Mouse (Mus musculus) megakaryocyte-erythroid progenitor cell, adult 5-6 weeks (primary cell): ENCODE measurements around the gene Tnfrsf13c. TPM values are rescaled to one million over a fixed set of nuclear protein-coding genes. Genes with fewer than 3 reads are reported as not detected.

Experiments used
- ATAC-seq: replicated peaks from 2 replicates; pipeline ENCODE4 v1.8.0; 2016; ENCODE audit warnings: mild to moderate bottlenecking, inconsistent platforms; ENCODE audit not compliant: severe bottlenecking, poor library complexity, low FRiP score, low TSS enrichment
- total RNA-seq, 2 experiments: library from RNA; stranded (forward) in 1 of 2; stranded (reverse) in 1 of 2; fragments of 200-1000, 215-1000 nt in 1 of 2; fragments of >200 nt in 1 of 2; fragmentation: Nextera tagmentation in 1 of 2; gene quantifications; 2 replicates each; pipeline ENCODE4 v1.2.3; 2014 to 2017

Gene Tnfrsf13c
- total RNA-seq, 2 experiments from 2014 or later, result 0.75 to 1.2 TPM

- ATAC-seq, result no peak
These were observed 36.2 kb downstream of the Tnfrsf13c start for GRCm38 (mm10) chr15:82187924-82188323.

- ATAC-seq, result no peak
These were observed 36.8 kb downstream of the Tnfrsf13c start for GRCm38 (mm10) chr15:82187401-82187800.

GRCm38 (mm10) chr15:82186931-82187330 is 37.2 kb downstream of the Tnfrsf13c start:
- peak; percentile 33; the same call in 1 of the 2 replicates for ATAC-seq

- ATAC-seq, result peak; percentile 86
These were observed 38.0 kb downstream of the Tnfrsf13c start for GRCm38 (mm10) chr15:82186131-82186530.

GRCm38 (mm10) chr15:82185062-82185783 is 38.9 kb downstream of the Tnfrsf13c start:
- no peak for ATAC-seq

GRCm38 (mm10) chr15:82184656-82185055 is 39.5 kb downstream of the Tnfrsf13c start:
- no peak for ATAC-seq

- ATAC-seq, result peak; percentile 28; the same call in 1 of the 2 replicates
These were observed 40.0 kb downstream of the Tnfrsf13c start for GRCm38 (mm10) chr15:82184183-82184582.

- no peak for ATAC-seq
These were observed 40.6 kb downstream of the Tnfrsf13c start for GRCm38 (mm10) chr15:82183596-82183995.

GRCm38 (mm10) chr15:82182311-82182710 is 41.9 kb downstream of the Tnfrsf13c start:
- ATAC-seq, result no peak

GRCm38 (mm10) chr15:82181131-82181530 is 43.0 kb downstream of the Tnfrsf13c start:
- ATAC-seq, result peak; percentile 40

GRCm38 (mm10) chr15:82177743-82178290 is 46.4 kb downstream of the Tnfrsf13c start:
- ATAC-seq, result no peak

- no peak for ATAC-seq
These were observed 49.1 kb downstream of the Tnfrsf13c start for GRCm38 (mm10) chr15:82175091-82175490.

- ATAC-seq, result no peak
These were observed 51.5 kb downstream of the Tnfrsf13c start for GRCm38 (mm10) chr15:82172648-82173047.

Other genes starting within 250 kb of the Tnfrsf13c start
- gene 1700029P11Rik, start 243.8 kb downstream of the Tnfrsf13c start, total RNA-seq (2014; fragmentation: Nextera tagmentation), result not detected in 2 replicates
- gene 1700029P11Rik, start 243.8 kb downstream of the Tnfrsf13c start, total RNA-seq (2017), result not detected in 2 replicates
- 120 and 143 TPM in 2 replicates for gene Xrcc6, start 236.5 kb downstream of the Tnfrsf13c start, total RNA-seq (2014; fragmentation: Nextera tagmentation)
- gene Xrcc6, start 236.5 kb downstream of the Tnfrsf13c start, total RNA-seq (2017), result 379 and 524 TPM in 2 replicates
- gene Desi1, start 190.5 kb downstream of the Tnfrsf13c start, total RNA-seq (2014; fragmentation: Nextera tagmentation), result 48.8 and 51.6 TPM in 2 replicates
- 8.0 and 22.3 TPM in 2 replicates for gene Desi1, start 190.5 kb downstream of the Tnfrsf13c start, total RNA-seq (2017)
- 295 and 336 TPM in 2 replicates for gene Snu13, start 176.8 kb downstream of the Tnfrsf13c start, total RNA-seq (2014; fragmentation: Nextera tagmentation)
- 286 and 307 TPM in 2 replicates for gene Snu13, start 176.8 kb downstream of the Tnfrsf13c start, total RNA-seq (2017)
- gene 4930407I10Rik, start 165.2 kb downstream of the Tnfrsf13c start, total RNA-seq (2014; fragmentation: Nextera tagmentation), result not detected in 2 replicates
- not detected in 2 replicates for gene 4930407I10Rik, start 165.2 kb downstream of the Tnfrsf13c start, total RNA-seq (2017)
- not detected in 2 replicates for gene Mei1, start 154.4 kb downstream of the Tnfrsf13c start, total RNA-seq (2014; fragmentation: Nextera tagmentation)
- not detected in 2 replicates for gene Mei1, start 154.4 kb downstream of the Tnfrsf13c start, total RNA-seq (2017)
- gene Ccdc134, start 96.4 kb downstream of the Tnfrsf13c start, total RNA-seq (2014; fragmentation: Nextera tagmentation), result 14.3 and 17.4 TPM in 2 replicates
- 11.8 and 17.4 TPM in 2 replicates for gene Ccdc134, start 96.4 kb downstream of the Tnfrsf13c start, total RNA-seq (2017)
- 41.0 and 43.3 TPM in 2 replicates for gene Srebf2, start 77.2 kb downstream of the Tnfrsf13c start, total RNA-seq (2014; fragmentation: Nextera tagmentation)
- 24.7 and 26.0 TPM in 2 replicates for gene Srebf2, start 77.2 kb downstream of the Tnfrsf13c start, total RNA-seq (2017)
- gene Shisa8, start 11.6 kb downstream of the Tnfrsf13c start, total RNA-seq (2014; fragmentation: Nextera tagmentation), result not detected in 2 replicates
- not detected in 2 replicates for gene Shisa8, start 11.6 kb downstream of the Tnfrsf13c start, total RNA-seq (2017)
- gene Cenpm, start 20.4 kb upstream of the Tnfrsf13c start, total RNA-seq (2014; fragmentation: Nextera tagmentation), result 20.7 and 53.8 TPM in 2 replicates
- 19.0 and 23.2 TPM in 2 replicates for gene Cenpm, start 20.4 kb upstream of the Tnfrsf13c start, total RNA-seq (2017)
- gene 1500009C09Rik, start 28.0 kb upstream of the Tnfrsf13c start, total RNA-seq (2014; fragmentation: Nextera tagmentation), result not detected in 2 replicates
- gene 1500009C09Rik, start 28.0 kb upstream of the Tnfrsf13c start, total RNA-seq (2017), result not detected in 2 replicates
- not detected in 2 replicates for gene Sept3, start 50.5 kb upstream of the Tnfrsf13c start, total RNA-seq (2014; fragmentation: Nextera tagmentation)
- gene Sept3, start 50.5 kb upstream of the Tnfrsf13c start, total RNA-seq (2017), result 0.27 and 1.4 TPM in 2 replicates
- 0.77 TPM in 1 of 2 replicates, not detected in the other for gene Wbp2nl, start 74.6 kb upstream of the Tnfrsf13c start, total RNA-seq (2014; fragmentation: Nextera tagmentation)
- not detected in 2 replicates for gene Wbp2nl, start 74.6 kb upstream of the Tnfrsf13c start, total RNA-seq (2017)
- 16.9 and 34.9 TPM in 2 replicates for gene Naga, start 114.6 kb upstream of the Tnfrsf13c start, total RNA-seq (2014; fragmentation: Nextera tagmentation)
- gene Naga, start 114.6 kb upstream of the Tnfrsf13c start, total RNA-seq (2017), result 17.9 and 24.4 TPM in 2 replicates
- 26.4 and 26.9 TPM in 2 replicates for gene Pheta2, start 114.6 kb upstream of the Tnfrsf13c start, total RNA-seq (2014; fragmentation: Nextera tagmentation)
- gene Pheta2, start 114.6 kb upstream of the Tnfrsf13c start, total RNA-seq (2017), result 21.3 and 24.9 TPM in 2 replicates
- gene Smdt1, start 114.6 kb upstream of the Tnfrsf13c start, total RNA-seq (2014; fragmentation: Nextera tagmentation), result 115 and 141 TPM in 2 replicates
- gene Smdt1, start 114.6 kb upstream of the Tnfrsf13c start, total RNA-seq (2017), result 40.8 and 61.0 TPM in 2 replicates
- 273 and 274 TPM in 2 replicates for gene Ndufa6, start 130.0 kb upstream of the Tnfrsf13c start, total RNA-seq (2014; fragmentation: Nextera tagmentation)
- 71.1 and 145 TPM in 2 replicates for gene Ndufa6, start 130.0 kb upstream of the Tnfrsf13c start, total RNA-seq (2017)
- 4.8 TPM in 1 of 2 replicates, not detected in the other for gene Cyp2d22, start 155.9 kb upstream of the Tnfrsf13c start, total RNA-seq (2014; fragmentation: Nextera tagmentation)
- gene Cyp2d22, start 155.9 kb upstream of the Tnfrsf13c start, total RNA-seq (2017), result 0.46 TPM in 1 of 2 replicates, not detected in the other
- gene Cyp2d11, start 169.7 kb upstream of the Tnfrsf13c start, total RNA-seq (2014; fragmentation: Nextera tagmentation), result not detected in 2 replicates
- not detected in 2 replicates for gene Cyp2d11, start 169.7 kb upstream of the Tnfrsf13c start, total RNA-seq (2017)
- not detected in 2 replicates for gene Cyp2d10, start 182.8 kb upstream of the Tnfrsf13c start, total RNA-seq (2014; fragmentation: Nextera tagmentation)
- not detected in 2 replicates for gene Cyp2d10, start 182.8 kb upstream of the Tnfrsf13c start, total RNA-seq (2017)
- not detected in 2 replicates for gene Cyp2d9, start 209.1 kb upstream of the Tnfrsf13c start, total RNA-seq (2014; fragmentation: Nextera tagmentation)
- gene Cyp2d9, start 209.1 kb upstream of the Tnfrsf13c start, total RNA-seq (2017), result not detected in 2 replicates